Mouse (Mus musculus) hindbrain, embryonic 14.5 days (tissue): ENCODE data around the gene Ccdc91. TPM values are rescaled to one million over a fixed set of nuclear protein-coding genes. Genes with fewer than 3 reads are reported as not detected.

Source experiments
- ATAC-seq: fragments of 200-750 bp; cut with Nextera tagmentation; 2 replicates; pipeline ENCODE4 v1.8.0; 2017; ENCODE audit warnings: moderate number of reproducible peaks, mild to moderate bottlenecking, moderate TSS enrichment, moderate library complexity; ENCODE audit not compliant: low FRiP score
- DNase-seq: peaks from one replicate; pipeline ENCODE4 v3.0.0-alpha.2; 2015; ENCODE audit warnings: low spot score
- H3K27ac ChIP-seq: fragments of 300-500 bp; sonication (generic); 2 replicates; pipeline ENCODE4 v1.5.1; 2014; ENCODE audit warnings: mild to moderate bottlenecking, moderate library complexity
- H3K27me3 ChIP-seq: fragments of 300-500 bp; sonication (generic); 2 replicates; pipeline ENCODE4 v1.6.1; 2014; ENCODE audit warnings: mild to moderate bottlenecking, low read length, mixed read lengths; ENCODE audit not compliant: control insufficient read depth, insufficient read depth
- H3K36me3 ChIP-seq: fragments of 300-500 bp; sonication (generic); replicated peaks from 2 replicates; pipeline ENCODE4 v1.6.1; 2014; ENCODE audit not compliant: control insufficient read depth, insufficient read depth
- H3K4me1 ChIP-seq: fragments of 300-500 bp; sonication (generic); replicated peaks from 2 replicates; pipeline ENCODE4 v1.6.1; 2014; ENCODE audit warnings: antibody characterized with exemption, low read length, mixed read lengths; ENCODE audit not compliant: control insufficient read depth, insufficient read depth
- H3K4me2 ChIP-seq: fragments of 300-500 bp; sonication (generic); replicated peaks from 2 replicates; pipeline ENCODE4 v1.6.1; 2014; ENCODE audit warnings: mild to moderate bottlenecking, moderate library complexity
- H3K4me3 ChIP-seq: fragments of 300-500 bp; sonication (generic); replicated peaks from 2 replicates; pipeline ENCODE4 v1.5.1; 2014; ENCODE audit warnings: mild to moderate bottlenecking, low read length
- H3K9ac ChIP-seq: fragments of 300-500 bp; sonication (generic); 2 replicates; pipeline ENCODE4 v1.6.1; 2014
- H3K9me3 ChIP-seq: fragments of 300-500 bp; sonication (generic); 2 replicates; pipeline ENCODE4 v1.6.1; 2016; ENCODE audit warnings: low read length; ENCODE audit not compliant: control insufficient read depth
- WGBS: fragments of 180-500 bp; shearing (Covaris S2); extraction: QIAGEN DNeasy Blood & Tissue Kit; methylation state at CpG from one replicate; pipeline ENCODE4 v1.1.7; 2014; 5-methylcytosine and 5-hydroxymethylcytosine counted together
- polyA plus RNA-seq: library from polyadenylated mRNA; unstranded; fragments of >200 nt; fragmentation: Nextera tagmentation; extraction: Ambion mirVana; gene quantifications from 2 replicates; pipeline ENCODE4 v1.2.1, GENCODE M21; 2014

Gene Ccdc91
- polyA plus RNA-seq, 1 experiment from 2014 or later: 42.0 TPM

DNA sequence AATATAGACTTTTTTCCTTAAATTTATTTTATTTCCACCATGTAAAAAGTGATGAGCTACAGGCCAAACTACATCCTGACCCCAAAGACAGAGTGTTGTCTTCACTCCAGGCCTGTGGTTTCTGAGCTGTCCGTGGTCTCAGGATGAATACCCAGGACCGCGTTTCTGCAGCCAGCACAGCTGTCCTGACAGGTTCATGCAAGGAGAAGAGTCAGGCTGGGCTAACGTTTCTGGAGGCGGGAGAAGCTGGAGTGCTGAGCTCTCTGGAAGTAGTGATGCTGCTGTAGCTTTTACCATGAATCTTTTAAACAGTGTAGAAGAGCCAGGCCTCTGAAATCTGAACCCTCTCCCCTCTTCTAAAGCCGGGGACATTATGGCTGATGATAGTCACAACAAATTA, 80.0 kb downstream of the Ccdc91 start:
- Histone ChIP-seq H3K4me3 (no peak overlapping the region), H3K9me3 (no peaks in the 10 kb centered on the region), H3K4me2 (no peak overlapping the region), H3K36me3 (no peaks in the 10 kb centered on the region), H3K9ac (no peak overlapping the region), H3K27me3 (no peaks in the 10 kb centered on the region), H3K27ac (no peak overlapping the region), H3K4me1 (no peaks in the 10 kb centered on the region)
- DNase-seq (no peak), ATAC-seq (no peak)
- 89% methylated on average over 6 of the region's 6 CpGs for WGBS

DNA sequence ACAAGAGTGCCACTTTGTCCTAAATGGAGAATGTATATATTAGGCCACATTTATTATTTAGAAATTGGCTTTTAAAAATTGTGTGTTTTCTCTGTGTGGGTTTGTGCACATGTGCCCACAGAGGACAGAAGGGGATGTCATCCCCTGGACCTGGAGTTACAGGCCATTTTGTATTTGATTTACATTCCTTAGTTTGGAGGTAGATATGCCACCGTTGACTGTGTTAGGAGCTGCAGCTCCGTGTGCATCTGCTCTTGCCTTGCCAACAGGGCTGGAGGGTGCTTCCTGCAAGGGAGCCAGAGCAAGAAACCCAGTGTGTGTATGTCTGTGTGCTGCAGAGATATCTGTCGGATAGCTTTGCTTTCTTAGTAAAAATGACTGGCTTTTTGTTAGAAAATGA, 83.7 kb downstream of the Ccdc91 start:
- 86% methylated on average over 3 of the region's 3 CpGs for WGBS
- Histone ChIP-seq H3K4me2 (no peak overlapping the region), H3K27me3 (no peaks in the 10 kb centered on the region), H3K9ac (no peak overlapping the region), H3K4me3 (no peak overlapping the region), H3K27ac (no peak overlapping the region), H3K36me3 (no peaks in the 10 kb centered on the region), H3K4me1 (no peaks in the 10 kb centered on the region), H3K9me3 (no peaks in the 10 kb centered on the region)
- DNase-seq: no peak
- no peak for ATAC-seq

DNA sequence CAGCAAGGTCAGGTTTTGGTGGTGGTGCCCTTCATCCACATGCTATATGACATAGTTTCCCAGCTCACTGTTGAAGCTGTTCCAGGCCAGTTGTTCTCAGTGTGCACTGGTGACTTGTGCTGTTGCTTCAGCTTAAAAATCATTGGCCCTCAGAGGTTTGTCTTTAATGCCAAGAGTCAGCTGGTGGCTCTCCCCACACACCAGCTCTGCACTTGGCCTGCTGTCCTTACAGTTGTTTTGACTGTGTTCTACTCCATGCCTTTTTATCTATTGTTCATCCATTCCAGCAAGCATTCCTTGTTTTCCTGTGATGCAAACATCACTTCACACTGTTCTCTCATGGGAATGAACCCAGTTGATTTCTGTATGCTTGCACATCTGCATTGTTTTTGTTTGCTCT, 84.8 kb downstream of the Ccdc91 start:
- Histone ChIP-seq H3K27me3 (no peaks in the 10 kb centered on the region), H3K4me2 (no peak overlapping the region), H3K27ac (no peak overlapping the region), H3K4me3 (no peak overlapping the region), H3K36me3 (no peaks in the 10 kb centered on the region), H3K9me3 (no peaks in the 10 kb centered on the region), H3K4me1 (no peaks in the 10 kb centered on the region), H3K9ac (no peak overlapping the region)
- no peak for DNase-seq
- ATAC-seq: no peak

DNA sequence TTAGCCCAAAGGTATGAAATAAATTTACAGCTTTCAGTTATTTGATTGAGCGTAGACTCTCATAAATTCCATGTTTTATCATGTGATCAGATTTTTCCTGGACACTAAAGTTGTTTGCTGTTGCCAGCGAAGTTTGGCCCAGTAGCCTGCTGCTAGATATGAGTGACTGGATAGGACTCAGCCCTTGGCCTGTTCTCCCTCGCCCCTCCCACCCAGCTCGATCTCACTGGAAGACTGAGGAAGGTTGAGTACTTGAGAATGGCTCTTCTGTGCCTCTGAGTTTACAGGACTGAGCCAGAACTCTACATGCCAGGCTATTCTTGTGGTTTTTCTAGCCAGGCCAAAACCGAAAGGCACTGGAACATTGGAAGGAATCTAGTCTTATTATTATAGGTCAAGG, 93.6 kb downstream of the Ccdc91 start:
- DNase-seq (no peak), ATAC-seq (no peak)
- no peaks in the 10 kb centered on the region for H3K36me3 ChIP-seq
- H3K4me2 ChIP-seq: no peak overlapping the region
- no peaks in the 10 kb centered on the region for H3K27me3 ChIP-seq
- H3K4me3 ChIP-seq: no peak overlapping the region
- no peaks in the 10 kb centered on the region for H3K9me3 ChIP-seq
- no peak overlapping the region for H3K9ac ChIP-seq
- WGBS: 92% methylated on average over 5 of the region's 5 CpGs
- H3K4me1 ChIP-seq: no peaks in the 10 kb centered on the region
- no peak overlapping the region for H3K27ac ChIP-seq

DNA sequence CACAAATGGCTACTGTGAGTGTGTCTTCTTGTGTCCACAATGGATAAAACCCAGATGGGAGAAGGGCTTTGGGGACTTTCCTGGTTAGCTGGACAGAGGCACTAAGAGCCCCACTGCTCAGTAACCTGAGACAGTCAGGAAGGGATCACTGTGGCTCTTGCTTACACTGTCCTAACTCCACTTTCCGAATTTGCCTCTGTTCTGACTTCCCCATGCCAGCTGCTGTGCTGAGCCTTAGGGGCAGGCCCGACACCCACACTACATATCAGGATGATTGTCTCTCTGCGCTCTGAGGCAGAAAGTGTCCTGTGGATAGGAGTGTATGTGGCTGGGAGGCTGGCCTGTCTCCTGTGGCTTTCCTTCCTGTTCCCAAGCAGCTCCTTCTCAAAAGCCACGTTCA, 97.5 kb downstream of the Ccdc91 start:
- no peak for ATAC-seq
- Histone ChIP-seq H3K4me3 (no peak overlapping the region), H3K9ac (no peak overlapping the region), H3K27me3 (no peaks in the 10 kb centered on the region), H3K4me2 (no peak overlapping the region), H3K36me3 (no peaks in the 10 kb centered on the region), H3K27ac (no peak overlapping the region), H3K9me3 (no peaks in the 10 kb centered on the region), H3K4me1 (0 out of 2 replicates have a peak, but pooled peaks cover 3% of the 10 kb centered on the region)
- WGBS: 69% methylated on average over 4 of the region's 4 CpGs
- DNase-seq: no peak

DNA sequence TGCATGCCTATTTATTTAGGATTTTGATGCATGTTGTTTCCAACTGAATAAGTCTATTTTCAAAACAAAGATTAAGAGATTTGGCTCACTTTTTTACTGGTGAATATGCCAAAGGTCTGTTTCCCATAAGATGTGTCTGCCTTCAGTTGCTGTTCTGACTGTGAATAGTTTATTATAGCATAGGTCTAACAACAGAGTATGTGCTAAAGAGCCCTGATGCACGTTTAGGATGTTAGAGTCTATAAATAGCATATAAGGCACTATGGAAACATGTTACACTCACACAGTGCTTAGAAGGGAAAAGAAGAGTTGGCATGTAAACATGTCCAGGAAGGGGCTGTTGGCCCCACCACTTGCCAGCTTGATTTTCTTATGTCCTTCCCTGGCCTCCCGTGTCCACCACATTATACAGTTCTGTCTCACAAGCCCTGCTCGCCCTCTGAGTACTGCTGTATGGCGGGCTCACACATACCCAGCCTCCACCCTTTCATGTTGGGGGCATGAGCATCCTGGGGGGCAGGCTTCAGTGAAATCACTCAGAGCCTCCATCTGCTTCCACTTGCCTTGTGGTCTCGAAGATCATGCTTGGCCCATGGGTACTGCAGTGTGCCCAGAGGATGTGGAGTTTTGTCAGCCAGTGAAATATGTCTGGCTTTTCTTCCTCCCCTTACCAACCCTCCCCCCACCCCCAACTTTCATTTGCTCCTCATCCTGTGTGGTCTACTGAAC, 99.0 kb downstream of the Ccdc91 start:
- Histone ChIP-seq H3K36me3 (no peaks in the 10 kb centered on the region), H3K27ac (no peak overlapping the region)
- ATAC-seq: no peak

DNA sequence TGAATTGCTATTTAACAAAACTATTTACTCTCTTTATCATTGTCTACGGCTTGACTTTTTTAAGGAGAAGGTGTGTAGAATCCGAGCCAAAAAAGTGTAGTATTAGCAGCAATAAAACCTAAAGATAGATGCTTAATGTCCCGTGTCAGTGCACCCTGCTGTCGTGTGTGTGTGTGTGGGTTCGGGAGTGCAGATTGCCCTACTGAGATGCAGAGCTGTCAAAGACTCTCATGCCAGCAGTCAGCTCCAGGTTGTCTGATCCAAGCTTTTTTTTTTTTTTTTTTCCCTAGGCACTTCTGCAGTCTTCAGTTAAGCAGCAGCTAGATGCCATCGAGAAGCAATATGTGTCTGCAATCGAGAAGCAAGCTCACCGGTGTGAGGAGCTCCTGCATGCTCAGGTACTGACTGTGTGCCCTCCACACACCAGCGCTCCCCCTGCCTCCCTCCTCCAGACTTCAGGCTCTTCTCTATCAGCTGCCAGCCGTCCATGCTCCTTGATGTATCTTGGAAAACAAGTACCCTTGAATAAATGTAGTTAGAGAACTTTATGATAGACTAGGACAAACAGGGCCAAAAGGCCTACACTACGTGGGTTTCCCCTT, 99.7 kb downstream of the Ccdc91 start:
- Histone ChIP-seq H3K9me3 (no peaks in the 10 kb centered on the region), H3K4me2 (no peak overlapping the region), H3K36me3 (no peaks in the 10 kb centered on the region), H3K27me3 (no peaks in the 10 kb centered on the region), H3K27ac (no peak overlapping the region), H3K4me1 (0 out of 2 replicates have a peak, but pooled peaks cover 3% of the 10 kb centered on the region), H3K9ac (no peak overlapping the region), H3K4me3 (no peak overlapping the region)
- no peak for DNase-seq
- ATAC-seq: peak; percentile 48; the same call in 1 of the 2 replicates
- WGBS: 59% methylated on average over 11 of the region's 11 CpGs

More for the DNA sequence above, 99.0 kb downstream of the Ccdc91 start:
- H3K9me3 ChIP-seq: no peaks in the 10 kb centered on the region
- no peaks in the 10 kb centered on the region for H3K27me3 ChIP-seq
- H3K9ac ChIP-seq: no peak overlapping the region
- no peak overlapping the region for H3K4me2 ChIP-seq
- H3K4me3 ChIP-seq: no peak overlapping the region
- 0 out of 2 replicates have a peak, but pooled peaks cover 3% of the 10 kb centered on the region for H3K4me1 ChIP-seq
- DNase-seq: no peak
- 56% methylated on average over 5 of the region's 5 CpGs for WGBS

DNA sequence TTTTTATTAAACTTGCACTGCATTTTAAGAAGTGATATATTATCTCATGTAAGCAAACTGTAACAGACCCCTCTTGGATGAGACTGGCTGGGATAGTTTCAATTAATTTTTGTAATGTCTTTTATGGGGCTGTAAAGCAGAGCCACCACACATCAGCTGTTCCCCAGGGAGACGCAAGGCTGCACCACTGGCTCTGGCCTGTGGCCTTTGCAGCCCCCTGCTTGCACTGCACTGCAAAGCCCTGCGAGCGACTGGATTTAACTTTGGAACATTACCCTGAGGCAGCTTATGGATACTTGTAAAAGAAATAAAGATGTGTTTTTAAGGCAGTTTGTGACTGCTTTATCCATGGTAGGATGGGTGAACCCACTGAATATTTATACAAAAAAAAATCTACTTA, 112.0 kb downstream of the Ccdc91 start:
- H3K27me3 ChIP-seq: no peaks in the 10 kb centered on the region
- DNase-seq (no peak), ATAC-seq (no peak)
- H3K36me3 ChIP-seq: no peaks in the 10 kb centered on the region
- H3K4me2 ChIP-seq: no peak overlapping the region
- no peak overlapping the region for H3K9ac ChIP-seq
- H3K9me3 ChIP-seq: no peaks in the 10 kb centered on the region
- H3K4me1 ChIP-seq: 0 out of 2 replicates have a peak, but pooled peaks cover 3% of the 10 kb centered on the region
- WGBS: 54% methylated on average over 3 of the region's 3 CpGs
- no peak overlapping the region for H3K4me3 ChIP-seq
- H3K27ac ChIP-seq: no peak overlapping the region

DNA sequence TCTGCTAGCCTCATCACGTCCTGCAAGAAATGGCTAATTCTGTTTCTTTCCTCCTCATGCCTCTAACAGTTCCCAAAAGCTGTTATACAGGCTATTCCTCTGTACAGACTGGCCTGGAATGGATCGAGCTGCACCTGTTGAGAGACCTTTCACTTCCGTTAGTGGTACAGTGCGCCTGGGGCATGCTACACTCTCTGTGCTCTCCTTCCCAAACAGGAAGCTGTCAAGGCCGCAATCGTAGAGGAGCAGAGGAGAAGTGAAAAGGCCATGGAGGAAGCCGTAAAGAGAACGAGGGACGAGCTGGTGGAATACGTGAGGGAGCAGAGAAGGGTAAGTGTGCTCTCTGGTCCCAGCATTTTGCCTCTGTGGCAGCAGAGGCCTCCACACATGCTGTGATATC, 131.0 kb downstream of the Ccdc91 start:
- no peak for DNase-seq
- ATAC-seq: no peak
- Histone ChIP-seq H3K27ac (no peak overlapping the region), H3K4me3 (no peak overlapping the region), H3K27me3 (no peaks in the 10 kb centered on the region), H3K9ac (no peak overlapping the region), H3K4me1 (no peaks in the 10 kb centered on the region), H3K9me3 (no peaks in the 10 kb centered on the region), H3K4me2 (no peak overlapping the region), H3K36me3 (no peaks in the 10 kb centered on the region; the same call in 1 of the 2 replicates)
- WGBS: 84% methylated on average over 10 of the region's 10 CpGs
